Mouse (Mus musculus) ES-Bruce4 (cell line): ENCODE measurements around the gene Krtap16-1.

Experiments used
- CTCF ChIP-seq: IDR thresholded peaks from one replicate; pipeline ENCODE4 v1.8.1; 2011; ENCODE audit warnings: low read depth, low read length
- EP300 ChIP-seq: IDR thresholded peaks from 2 replicates; pipeline ENCODE4 v1.6.1; 2011; ENCODE audit warnings: low read depth, low read length; ENCODE audit not compliant: insufficient read depth
- POLR2A ChIP-seq: IDR thresholded peaks from one replicate; pipeline ENCODE4 v1.8.1; 2011; ENCODE audit warnings: low read length; ENCODE audit not compliant: insufficient read depth

- TF ChIP-seq POLR2A (no peak), CTCF (no peak), EP300 (no peak)
These were observed 3.5 kb upstream of the Krtap16-1 start for GRCm38 (mm10) chr11:99989881-99990405.
